Mouse (Mus musculus) liver, adult 2 months (tissue): ENCODE results near the gene Samd4b.

Experiments
- CTCF ChIP-seq: fragments of 200-500 bp; IDR thresholded peaks from 2 replicates; pipeline ENCODE4 v1.5.1; 2011; ENCODE audit warnings: low read depth, low read length, control low read depth
- POLR2A ChIP-seq: fragments of 200-500 bp; IDR thresholded peaks from 2 replicates; pipeline ENCODE4 v1.6.1; 2011; ENCODE audit warnings: low read length, control low read depth; ENCODE audit not compliant: insufficient read depth; ENCODE audit errors: extremely low read depth

- TF ChIP-seq POLR2A (no peak), CTCF (no peak)
Observed at GRCm38 (mm10) chr7:28547154-28547553, 50.8 kb downstream of the Samd4b start, which contains the start of gene Nccrp1.
